Mouse (Mus musculus) layer of hippocampus, postnatal 10 days (tissue): ENCODE results near the gene Stat1. TPM values are rescaled to one million over a fixed set of nuclear protein-coding genes. Genes with fewer than 3 reads are reported as not detected.

Experiments
- DNase-seq, 2 experiments: peaks; one replicate each; pipeline ENCODE4 v3.0.0; 2021; ENCODE audit warnings: low spot score in 2 of 2
- total RNA-seq, 2 experiments: library from RNA; stranded (reverse); gene quantifications; 2 replicates each; pipeline ENCODE4 v1.2.3; 2021

Stat1 gene
- total RNA-seq, 2 experiments from 2014 or later: 13.1 to 15.2 TPM

DNA sequence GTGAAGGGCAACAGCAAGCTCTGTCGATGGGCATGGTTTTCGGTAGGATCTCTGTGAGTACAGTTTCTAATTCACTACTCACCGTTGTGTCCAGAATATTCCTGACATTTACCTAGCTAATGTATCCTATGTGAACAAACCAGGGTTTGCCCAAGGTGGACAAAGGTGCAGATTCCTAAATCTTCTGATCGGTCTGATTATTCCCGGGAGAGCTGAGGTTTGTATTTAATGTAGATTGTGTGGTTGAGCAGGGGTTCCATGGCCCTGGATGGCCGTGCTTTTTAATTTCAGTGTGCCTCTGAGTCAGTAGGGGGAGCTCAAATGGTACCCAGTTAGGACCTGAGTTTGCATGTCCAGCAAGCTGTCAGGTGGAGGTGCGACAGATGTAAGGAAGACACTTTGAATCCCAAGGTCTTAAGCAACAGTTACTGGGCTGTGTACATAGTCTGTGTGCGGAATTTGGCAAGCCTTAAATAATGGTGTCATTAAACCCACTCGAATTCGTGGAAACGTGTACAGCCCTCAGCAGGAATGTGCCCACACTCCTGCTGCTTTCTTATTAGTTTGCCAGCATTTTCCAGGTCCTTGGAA lies 12.6 kb downstream of the Stat1 start:
- no peak for DNase-seq

GRCm38 (mm10) chr1:52133254-52133653 lies 14.0 kb downstream of the Stat1 start:
- no peak for DNase-seq

DNA sequence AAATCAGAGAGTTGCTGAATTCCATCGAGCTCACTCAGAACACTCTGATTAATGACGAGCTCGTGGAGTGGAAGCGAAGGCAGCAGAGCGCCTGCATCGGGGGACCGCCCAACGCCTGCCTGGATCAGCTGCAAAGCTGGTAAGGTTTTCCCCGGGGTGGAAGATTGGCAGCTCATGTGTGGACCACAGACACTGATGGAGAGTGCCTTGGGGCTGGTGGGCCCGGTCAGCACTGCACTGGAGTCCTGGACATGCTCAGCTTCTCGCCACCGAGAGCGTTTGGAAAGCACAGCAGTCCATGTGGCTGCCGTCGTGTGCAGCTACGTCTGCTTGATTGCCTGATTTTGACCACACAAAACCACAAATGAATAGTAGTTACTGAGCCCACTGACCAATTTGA lies 18.1 kb downstream of the Stat1 start:
- DNase-seq: no peak

DNA sequence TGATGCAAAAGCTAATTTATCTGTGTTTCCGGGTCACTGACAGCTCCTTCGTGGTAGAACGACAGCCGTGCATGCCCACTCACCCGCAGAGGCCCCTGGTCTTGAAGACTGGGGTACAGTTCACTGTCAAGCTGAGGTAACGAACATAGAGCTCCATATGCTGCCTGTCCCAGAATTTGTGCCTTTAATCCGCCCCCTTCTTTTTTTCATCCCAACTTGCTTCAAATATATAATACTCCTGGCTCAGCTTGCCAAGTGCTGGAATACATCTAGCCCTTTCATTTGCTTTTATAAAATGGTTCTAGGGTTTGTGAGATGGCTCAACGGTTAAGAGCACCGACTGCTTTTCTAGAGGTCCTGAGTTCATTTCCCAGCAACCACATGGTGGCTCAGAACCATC lies 21.3 kb downstream of the Stat1 start:
- no peak for DNase-seq

DNA sequence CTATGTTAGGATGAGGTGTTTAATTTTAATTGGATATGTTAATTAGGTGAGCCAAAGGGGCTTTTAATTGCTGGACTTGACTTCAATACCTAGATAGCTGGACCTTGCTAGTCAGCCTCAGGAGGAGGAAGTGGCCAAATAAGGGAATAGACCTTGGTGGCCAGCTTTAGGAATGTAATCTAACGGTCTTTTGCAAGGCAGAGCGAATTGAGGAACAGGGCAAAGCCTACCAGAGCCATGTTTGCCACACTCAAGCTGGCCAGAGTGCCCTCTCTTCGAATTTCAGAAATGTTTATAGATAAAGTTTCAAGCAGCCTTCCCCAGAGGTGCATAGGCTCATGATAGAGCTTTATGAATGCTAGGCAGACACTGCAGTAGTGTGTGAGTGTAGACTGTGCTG lies 22.2 kb downstream of the Stat1 start:
- DNase-seq: no peak

DNA sequence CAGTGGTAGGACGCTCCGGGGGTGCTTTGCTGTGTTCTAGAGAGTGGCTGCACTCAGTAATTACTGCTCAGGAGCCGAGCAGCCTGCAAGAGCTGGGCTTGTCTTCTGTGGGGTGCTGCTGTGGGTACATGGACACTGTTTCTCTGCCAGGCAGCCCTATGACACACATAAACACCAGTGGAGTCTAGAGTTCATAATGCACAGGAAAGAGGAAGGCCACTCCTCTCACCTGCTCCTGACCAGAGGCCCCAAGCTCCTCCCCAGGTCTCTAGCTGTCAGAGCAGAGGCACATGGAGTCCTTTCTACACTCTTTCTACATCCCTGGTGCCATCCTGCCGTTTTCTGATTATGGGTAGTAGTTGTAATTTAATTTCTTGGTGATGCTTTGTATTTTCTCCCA lies 22.9 kb downstream of the Stat1 start:
- no peak for DNase-seq

DNA sequence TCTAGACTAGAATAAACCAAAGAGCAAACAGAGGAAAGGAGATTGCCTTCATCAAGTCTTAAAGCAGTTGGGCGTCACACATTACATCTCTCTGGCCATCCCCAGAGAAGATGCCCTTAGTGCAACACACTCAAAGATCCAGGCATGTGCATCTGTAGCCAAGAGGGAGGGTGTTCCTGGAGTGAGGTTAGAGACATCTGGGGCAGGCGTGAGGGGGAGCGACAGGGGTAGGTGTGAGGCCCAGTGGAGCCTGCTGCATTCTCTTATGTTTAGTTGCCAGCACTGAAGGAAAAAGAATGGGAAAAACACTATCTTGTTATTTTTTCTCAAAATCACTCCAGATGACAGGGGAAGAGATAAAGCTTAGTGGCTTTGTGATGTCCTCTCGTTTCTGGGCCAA lies 24.0 kb downstream of the Stat1 start:
- DNase-seq: no peak

- DNase-seq: no peak
Measured at GRCm38 (mm10) chr1:52143596-52144156, 24.4 kb downstream of the Stat1 start.

GRCm38 (mm10) chr1:52144907-52145306 lies 25.7 kb downstream of the Stat1 start:
- no peak for DNase-seq

DNA sequence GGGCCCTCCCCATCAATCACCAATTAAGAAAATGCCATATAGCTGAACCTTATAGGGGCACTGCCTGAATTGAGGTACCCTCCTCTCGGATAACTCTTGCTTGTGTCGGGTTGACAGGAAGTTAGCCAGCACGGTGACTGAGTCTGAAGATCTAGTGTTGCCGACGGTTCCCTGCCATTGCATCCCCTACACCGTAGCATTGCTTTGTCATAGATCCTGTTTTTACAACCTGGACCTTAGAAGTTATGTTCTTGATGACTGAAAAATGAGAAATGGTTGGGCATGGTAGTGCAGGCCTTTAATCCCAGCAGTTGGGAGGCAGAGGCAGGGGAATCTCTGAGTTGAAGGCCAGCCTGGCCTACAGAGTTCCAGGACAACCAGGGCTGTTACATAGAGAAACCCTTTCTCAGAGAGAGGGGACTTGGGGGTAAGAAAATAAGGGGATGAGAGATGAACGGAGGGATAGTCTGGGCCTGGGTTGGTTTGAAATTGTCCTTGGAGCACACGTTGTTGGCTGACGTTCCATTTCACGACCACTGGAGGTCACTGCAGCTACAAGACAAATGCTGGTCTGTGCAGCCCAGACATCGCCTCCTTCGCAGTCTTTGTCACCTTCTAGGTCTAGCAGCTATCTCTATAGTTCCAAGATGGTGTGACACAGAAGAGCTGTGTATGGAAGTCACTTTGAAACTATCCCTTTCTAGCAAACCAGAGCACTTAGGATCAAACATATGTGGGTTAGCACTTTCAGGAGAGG lies 27.2 kb downstream of the Stat1 start:
- DNase-seq: peak; percentile 57 to 71

DNA sequence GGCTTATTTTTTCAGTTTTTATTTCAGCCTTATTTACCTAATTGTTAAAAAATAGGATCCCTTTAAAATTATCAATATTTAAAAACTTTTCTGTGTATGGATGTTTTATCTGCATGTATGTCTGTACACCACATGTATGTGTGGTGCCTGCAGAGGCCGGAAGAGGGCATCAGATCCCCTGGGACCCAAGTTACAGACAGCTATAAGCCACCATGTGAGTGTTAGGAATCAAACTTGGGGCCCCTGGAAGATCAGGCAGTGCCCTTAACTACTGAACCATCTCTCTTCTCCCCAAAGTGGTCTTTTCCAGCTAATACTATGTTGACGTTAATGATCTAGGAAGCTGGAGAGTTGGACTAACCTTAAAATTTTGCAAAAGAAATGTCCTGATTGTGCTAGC lies 28.2 kb downstream of the Stat1 start:
- no peak for DNase-seq

GRCm38 (mm10) chr1:52148178-52148577 lies 28.9 kb downstream of the Stat1 start:
- no peak for DNase-seq

DNA sequence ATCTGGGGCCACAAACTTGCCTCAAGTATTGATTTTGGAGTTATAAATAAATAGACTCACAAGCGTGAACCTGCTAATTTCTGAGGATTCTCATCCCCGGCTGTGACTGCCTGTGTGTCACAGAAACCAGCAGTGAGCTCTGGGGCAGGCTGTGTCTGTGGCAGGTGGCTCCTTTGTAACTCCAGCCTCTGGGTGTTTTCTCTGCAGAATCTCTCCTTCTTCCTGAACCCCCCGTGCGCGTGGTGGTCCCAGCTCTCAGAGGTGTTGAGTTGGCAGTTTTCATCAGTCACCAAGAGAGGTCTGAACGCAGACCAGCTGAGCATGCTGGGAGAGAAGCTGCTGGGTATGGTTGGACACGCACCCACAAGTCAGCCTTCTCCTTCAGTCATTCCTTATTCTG lies 29.5 kb downstream of the Stat1 start:
- DNase-seq: no peak

- peak; percentile 40 to 53 for DNase-seq
Measured at GRCm38 (mm10) chr1:52149934-52150346, 30.7 kb downstream of the Stat1 start.

DNA sequence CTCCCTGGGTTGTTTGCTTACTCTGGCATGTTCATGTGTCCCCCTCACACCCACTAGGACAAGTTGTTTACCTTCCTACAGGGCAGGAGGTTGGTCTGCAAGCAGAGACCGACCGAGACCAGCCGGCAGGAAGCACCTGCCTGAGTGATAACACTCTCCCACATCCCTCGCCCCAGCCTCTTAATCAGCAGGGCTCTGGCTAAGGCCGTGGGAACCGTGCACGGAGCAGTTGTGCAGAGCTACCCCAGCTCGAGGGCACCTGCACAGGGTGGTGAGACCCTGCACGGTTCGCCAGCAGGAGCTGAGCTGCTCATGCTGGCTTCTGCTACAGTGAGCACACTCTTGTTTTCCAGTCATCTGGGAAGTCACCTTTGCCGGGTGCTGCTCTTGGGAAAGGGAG lies 31.4 kb downstream of the Stat1 start:
- no peak for DNase-seq

GRCm38 (mm10) chr1:52151166-52151565 lies 31.9 kb downstream of the Stat1 start:
- no peak for DNase-seq

DNA sequence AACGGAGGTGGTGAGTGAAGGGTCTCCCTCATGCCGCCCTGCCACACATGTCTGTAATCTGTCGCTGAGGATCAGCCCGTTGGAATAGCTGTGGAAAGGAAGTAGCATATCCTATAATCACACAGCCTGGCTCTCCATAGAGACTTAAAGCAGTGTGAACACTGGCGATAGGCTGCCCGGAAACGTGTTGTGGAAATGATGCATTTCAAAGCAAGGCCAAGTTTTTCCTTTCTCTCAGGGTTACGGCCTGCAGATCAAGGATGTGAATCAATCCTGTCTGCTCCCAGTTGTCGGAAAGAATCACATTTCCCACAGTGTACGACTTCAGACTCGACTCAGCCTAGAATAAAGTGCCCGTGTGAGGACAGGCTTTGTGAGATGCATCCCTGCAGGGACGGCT lies 33.1 kb downstream of the Stat1 start:
- no peak for DNase-seq

DNA sequence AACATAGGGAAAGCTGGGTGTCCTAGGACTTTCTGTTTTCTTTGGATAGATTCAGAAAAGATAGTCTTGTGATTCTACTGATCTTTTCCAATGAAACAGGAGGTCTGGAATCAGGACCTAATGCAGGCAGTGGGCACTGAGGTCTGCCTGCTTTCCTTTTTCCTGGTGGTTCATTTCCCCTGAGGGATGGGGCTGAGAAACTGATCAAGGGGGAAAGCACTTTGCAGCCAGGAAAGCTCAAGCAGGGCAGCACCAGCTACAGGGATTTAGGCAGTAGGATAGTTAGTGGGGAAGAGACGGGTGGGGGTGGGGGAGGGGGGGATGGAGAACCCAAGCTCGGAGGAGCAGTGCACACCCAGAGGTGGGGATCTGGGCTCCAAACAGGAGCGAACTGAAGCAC lies 33.7 kb downstream of the Stat1 start:
- no peak for DNase-seq

- no peak for DNase-seq
Measured at GRCm38 (mm10) chr1:52154890-52155289, 35.6 kb downstream of the Stat1 start.

DNA sequence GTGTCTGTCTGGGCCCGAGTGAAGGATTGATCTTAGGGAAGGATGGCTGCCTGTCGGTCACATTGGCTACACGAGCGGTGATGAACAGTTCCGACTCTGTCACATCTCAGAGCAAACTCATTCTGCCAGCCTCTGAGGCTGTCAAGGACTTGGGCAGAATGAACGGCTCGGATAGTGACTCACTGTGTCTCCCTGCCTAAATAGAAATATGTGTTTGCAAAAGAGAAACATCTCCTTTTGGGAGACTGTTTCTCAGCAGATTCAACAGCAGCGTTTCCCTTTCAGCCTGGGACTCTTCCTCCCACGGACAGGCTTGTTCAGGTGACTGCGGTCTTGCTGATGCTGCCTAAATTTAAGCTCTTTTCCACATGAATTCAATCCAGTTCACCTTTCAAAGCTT lies 37.1 kb downstream of the Stat1 start:
- no peak for DNase-seq

- DNase-seq: no peak
Measured at GRCm38 (mm10) chr1:52158040-52158439, 38.8 kb downstream of the Stat1 start.

GRCm38 (mm10) chr1:52158490-52159381 lies 39.5 kb downstream of the Stat1 start:
- no peak for DNase-seq
